Mouse (Mus musculus) neural tube, embryonic 14.5 days (tissue): ENCODE measurements around the gene Nell1. TPM values are rescaled to one million over a fixed set of nuclear protein-coding genes. Genes with fewer than 3 reads are reported as not detected.

Source experiments
- ATAC-seq: fragments of 200-750 bp; cut with Nextera tagmentation; 2 replicates; pipeline ENCODE4 v1.8.0; 2017; ENCODE audit warnings: low read depth, mild to moderate bottlenecking, moderate TSS enrichment, moderate library complexity
- H3K27ac ChIP-seq: fragments of 300-500 bp; sonication (generic); 2 replicates; pipeline ENCODE4 v1.5.1; 2014; ENCODE audit warnings: low read depth, mild to moderate bottlenecking, control low read depth, low read length, moderate library complexity, mixed read lengths
- H3K27me3 ChIP-seq: fragments of 300-500 bp; sonication (generic); 2 replicates; pipeline ENCODE4 v1.6.1; 2014; ENCODE audit warnings: low read length; ENCODE audit not compliant: control insufficient read depth, insufficient read depth
- H3K36me3 ChIP-seq: fragments of 300-500 bp; sonication (generic); 2 replicates; pipeline ENCODE4 v1.6.1; 2014; ENCODE audit warnings: low read length, mixed read lengths; ENCODE audit not compliant: control insufficient read depth, insufficient read depth
- H3K4me1 ChIP-seq: fragments of 300-500 bp; sonication (generic); 2 replicates; pipeline ENCODE4 v1.6.1; 2014; ENCODE audit warnings: low read length; ENCODE audit not compliant: control insufficient read depth, insufficient read depth
- H3K4me2 ChIP-seq: fragments of 300-500 bp; sonication (generic); 2 replicates; pipeline ENCODE4 v1.6.1; 2014; ENCODE audit warnings: mild to moderate bottlenecking, low read depth, low read length, control low read depth
- H3K4me3 ChIP-seq: fragments of 300-500 bp; sonication (generic); 2 replicates; pipeline ENCODE4 v1.5.1; 2014; ENCODE audit warnings: low read depth, low read length, control low read depth, mixed read lengths
- H3K9ac ChIP-seq: fragments of 300-500 bp; sonication (generic); replicated peaks from 2 replicates; pipeline ENCODE4 v1.6.1; 2014; ENCODE audit warnings: low read depth, mild to moderate bottlenecking, control low read depth, low read length, mixed read lengths
- H3K9me3 ChIP-seq: fragments of 300-500 bp; sonication (generic); 2 replicates; pipeline ENCODE4 v1.6.1; 2016; ENCODE audit warnings: low read length; ENCODE audit not compliant: control insufficient read depth
- WGBS: fragments of 180-500 bp; shearing (Covaris S2); extraction: QIAGEN DNeasy Blood & Tissue Kit; methylation state at CpG from one replicate; pipeline ENCODE4 v1.1.7; 2014; 5-methylcytosine and 5-hydroxymethylcytosine counted together
- polyA plus RNA-seq: library from polyadenylated mRNA; unstranded; fragments of >200 nt; fragmentation: Nextera tagmentation; extraction: Ambion mirVana; gene quantifications from 2 replicates; pipeline ENCODE4 v1.2.1, GENCODE M21; 2014

The Nell1 gene
- polyA plus RNA-seq, 1 experiment from 2014 or later = 51.3 TPM

- H3K4me3 ChIP-seq = no peak overlapping the region
- no peak overlapping the region for H3K4me2 ChIP-seq
- WGBS = 83% methylated on average over 5 of the region's 5 CpGs
- no peaks in the 10 kb centered on the region for H3K36me3 ChIP-seq
- H3K4me1 ChIP-seq = no peaks in the 10 kb centered on the region
- no peaks in the 10 kb centered on the region for H3K9me3 ChIP-seq
- H3K27me3 ChIP-seq = no peaks in the 10 kb centered on the region
- no peak overlapping the region for H3K9ac ChIP-seq
- no peak overlapping the region for H3K27ac ChIP-seq
- no peak for ATAC-seq
Measured at GRCm38 (mm10) chr7:50338226-50338625, 363.6 kb downstream of the Nell1 start.

GRCm38 (mm10) chr7:50338757-50339156, 364.1 kb downstream of the Nell1 start:
- Histone ChIP-seq H3K4me1 (no peaks in the 10 kb centered on the region), H3K9me3 (no peaks in the 10 kb centered on the region), H3K36me3 (no peaks in the 10 kb centered on the region), H3K4me3 (no peak overlapping the region), H3K9ac (no peak overlapping the region), H3K4me2 (no peak overlapping the region), H3K27ac (no peak overlapping the region), H3K27me3 (no peaks in the 10 kb centered on the region)
- WGBS = 70% methylated on average over 5 of the region's 5 CpGs
- no peak for ATAC-seq

- no peaks in the 10 kb centered on the region for H3K36me3 ChIP-seq
- ATAC-seq = no peak
- WGBS = 54% methylated on average over 2 of the region's 2 CpGs
- no peak overlapping the region for H3K4me3 ChIP-seq
- no peak overlapping the region for H3K9ac ChIP-seq
- no peaks in the 10 kb centered on the region for H3K9me3 ChIP-seq
- no peak overlapping the region for H3K27ac ChIP-seq
- H3K4me1 ChIP-seq = no peaks in the 10 kb centered on the region
- no peak overlapping the region for H3K4me2 ChIP-seq
- no peaks in the 10 kb centered on the region for H3K27me3 ChIP-seq
Measured at GRCm38 (mm10) chr7:50351564-50351963, 376.9 kb downstream of the Nell1 start.

GRCm38 (mm10) chr7:50357213-50357612, 382.5 kb downstream of the Nell1 start:
- no peak overlapping the region for H3K4me3 ChIP-seq
- no peak for ATAC-seq
- H3K27me3 ChIP-seq = no peaks in the 10 kb centered on the region
- H3K9ac ChIP-seq = no peak overlapping the region
- H3K4me2 ChIP-seq = no peak overlapping the region
- WGBS = 39% methylated on average over 2 of the region's 2 CpGs
- H3K27ac ChIP-seq = no peak overlapping the region
- H3K4me1 ChIP-seq = peaks cover 5% of the 10 kb centered on the region; the same call in 1 of the 2 replicates
- no peaks in the 10 kb centered on the region for H3K9me3 ChIP-seq
- no peaks in the 10 kb centered on the region for H3K36me3 ChIP-seq

GRCm38 (mm10) chr7:50362039-50362438, 387.4 kb downstream of the Nell1 start:
- Histone ChIP-seq H3K9ac (no peak overlapping the region), H3K27ac (no peak overlapping the region), H3K36me3 (no peaks in the 10 kb centered on the region), H3K4me1 (peaks cover 5% of the 10 kb centered on the region; the same call in 1 of the 2 replicates), H3K4me3 (no peak overlapping the region), H3K27me3 (no peaks in the 10 kb centered on the region), H3K4me2 (no peak overlapping the region), H3K9me3 (no peaks in the 10 kb centered on the region)
- WGBS = 2% methylated on average over 2 of the region's 2 CpGs
- ATAC-seq = peak; percentile 44; the same call in 1 of the 2 replicates

GRCm38 (mm10) chr7:50374876-50375275, 400.2 kb downstream of the Nell1 start:
- Histone ChIP-seq H3K4me3 (no peak overlapping the region), H3K4me1 (no peaks in the 10 kb centered on the region), H3K4me2 (no peak overlapping the region), H3K9ac (no peak overlapping the region), H3K9me3 (no peaks in the 10 kb centered on the region), H3K27ac (no peak overlapping the region), H3K36me3 (no peaks in the 10 kb centered on the region), H3K27me3 (no peaks in the 10 kb centered on the region)
- WGBS = 80% methylated on average over 4 of the region's 4 CpGs
- ATAC-seq = no peak

GRCm38 (mm10) chr7:50410421-50410820, 435.8 kb downstream of the Nell1 start:
- Histone ChIP-seq H3K36me3 (no peaks in the 10 kb centered on the region), H3K4me1 (no peaks in the 10 kb centered on the region), H3K27me3 (no peaks in the 10 kb centered on the region), H3K4me3 (no peak overlapping the region), H3K9me3 (no peaks in the 10 kb centered on the region), H3K27ac (no peak overlapping the region), H3K9ac (no peak overlapping the region), H3K4me2 (no peak overlapping the region)
- WGBS = 75% methylated on average over 2 of the region's 2 CpGs
- ATAC-seq = no peak

- Histone ChIP-seq H3K4me1 (no peaks in the 10 kb centered on the region), H3K4me2 (no peak overlapping the region), H3K9ac (no peak overlapping the region), H3K9me3 (no peaks in the 10 kb centered on the region), H3K27me3 (no peaks in the 10 kb centered on the region), H3K27ac (no peak overlapping the region), H3K36me3 (no peaks in the 10 kb centered on the region), H3K4me3 (no peak overlapping the region)
- 76% methylated on average over 2 of the region's 2 CpGs for WGBS
- ATAC-seq = no peak
Measured at GRCm38 (mm10) chr7:50419976-50420375, 445.3 kb downstream of the Nell1 start.

GRCm38 (mm10) chr7:50422422-50423195, 447.9 kb downstream of the Nell1 start:
- WGBS = 86% methylated on average over 1 of the region's 1 CpGs
- Histone ChIP-seq H3K9me3 (no peaks in the 10 kb centered on the region), H3K4me2 (no peak overlapping the region), H3K27me3 (no peaks in the 10 kb centered on the region), H3K4me1 (no peaks in the 10 kb centered on the region), H3K36me3 (no peaks in the 10 kb centered on the region), H3K27ac (no peak overlapping the region), H3K9ac (no peak overlapping the region), H3K4me3 (no peak overlapping the region)
- no peak for ATAC-seq
